Mouse (Mus musculus) liver, postnatal 0 days (tissue): ENCODE data around the gene Rilp.

ENCODE experiments used
- CTCF ChIP-seq: sonication (generic); IDR thresholded peaks from 2 replicates; pipeline ENCODE4 v1.5.1; 2016; ENCODE audit warnings: antibody characterized with exemption, low read depth
- EP300 ChIP-seq: IDR thresholded peaks from 2 replicates; pipeline ENCODE4 v1.6.1; 2016; ENCODE audit warnings: antibody characterized with exemption, low read depth, mild to moderate bottlenecking

- TF ChIP-seq CTCF: no peak
- TF ChIP-seq EP300: no peak
Measured at GRCm38 (mm10) chr11:75540710-75541581, 31.1 kb downstream of the Rilp start.
